Mouse (Mus musculus) layer of hippocampus, postnatal 25 days (tissue): Measurements from ENCODE around the gene Mon1a. TPM values are rescaled to one million over a fixed set of nuclear protein-coding genes. Genes with fewer than 3 reads are reported as not detected.

Source experiments
- DNase-seq, 2 experiments: peaks; one replicate each; pipeline ENCODE4 v3.0.0; 2022; ENCODE audit warnings: mixed read lengths in 2 of 2, low spot score in 1 of 2; ENCODE audit errors: extremely low spot score in 1 of 2
- total RNA-seq, 2 experiments: library from RNA; stranded (reverse); gene quantifications; 2 replicates each; pipeline ENCODE4 v1.2.3; 2021

Gene Mon1a
- total RNA-seq, 2 experiments from 2014 or later = 24.4 to 25.1 TPM

DNA sequence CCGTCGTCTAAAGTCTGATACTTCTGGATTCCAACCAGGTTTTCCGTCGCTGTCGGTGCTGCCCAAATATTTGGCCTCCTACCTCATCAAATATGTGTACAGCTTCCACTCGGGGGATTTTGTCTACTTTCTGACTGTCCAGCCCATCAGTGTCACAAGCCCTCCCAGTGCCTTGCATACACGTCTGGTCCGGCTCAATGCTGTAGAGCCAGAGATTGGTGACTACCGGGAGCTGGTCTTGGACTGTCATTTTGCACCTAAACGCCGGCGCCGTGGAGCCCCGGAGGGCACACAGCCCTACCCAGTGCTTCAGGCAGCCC is 19.8 kb downstream of the Mon1a start:
- DNase-seq = no peak

DNA sequence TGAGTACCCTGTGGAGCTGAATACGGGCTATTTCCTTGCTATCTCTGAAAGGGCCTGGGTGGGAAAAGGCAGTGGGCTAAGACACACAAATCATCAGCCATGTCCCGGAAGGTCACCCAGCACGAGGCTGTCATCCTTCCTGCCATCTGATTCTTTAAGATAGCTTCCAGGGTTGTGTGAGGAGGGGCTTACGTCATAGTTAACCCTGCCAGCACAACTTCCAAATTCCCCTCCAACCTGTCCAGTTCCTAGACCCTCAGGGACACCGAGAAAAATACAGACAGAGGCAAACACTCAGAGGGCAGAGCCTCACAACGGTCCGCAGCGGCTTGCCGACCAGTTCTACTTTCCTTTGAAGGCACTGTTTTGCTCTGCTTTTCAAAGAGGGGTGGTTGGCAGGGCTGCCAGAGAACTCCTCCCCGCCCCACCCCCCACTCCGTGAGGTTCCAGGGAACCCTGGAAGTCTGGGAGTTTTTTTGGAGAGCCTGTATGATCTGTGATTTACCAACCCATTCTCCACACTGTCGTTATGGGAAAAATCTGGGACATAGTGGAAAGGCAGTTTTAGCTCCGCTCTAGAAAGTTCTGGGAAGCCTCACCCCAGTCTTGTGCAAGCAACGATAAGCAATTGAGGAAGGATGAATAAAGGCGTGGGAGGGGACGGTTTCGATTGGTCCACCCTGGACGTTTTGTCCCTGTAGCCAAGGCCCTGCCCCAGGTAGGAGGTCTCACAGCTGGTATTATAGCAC is 20.6 kb downstream of the Mon1a start:
- no peak for DNase-seq

GRCm38 (mm10) chr9:107910025-107910769 is 22.2 kb downstream of the Mon1a start:
- DNase-seq = no peak

DNA sequence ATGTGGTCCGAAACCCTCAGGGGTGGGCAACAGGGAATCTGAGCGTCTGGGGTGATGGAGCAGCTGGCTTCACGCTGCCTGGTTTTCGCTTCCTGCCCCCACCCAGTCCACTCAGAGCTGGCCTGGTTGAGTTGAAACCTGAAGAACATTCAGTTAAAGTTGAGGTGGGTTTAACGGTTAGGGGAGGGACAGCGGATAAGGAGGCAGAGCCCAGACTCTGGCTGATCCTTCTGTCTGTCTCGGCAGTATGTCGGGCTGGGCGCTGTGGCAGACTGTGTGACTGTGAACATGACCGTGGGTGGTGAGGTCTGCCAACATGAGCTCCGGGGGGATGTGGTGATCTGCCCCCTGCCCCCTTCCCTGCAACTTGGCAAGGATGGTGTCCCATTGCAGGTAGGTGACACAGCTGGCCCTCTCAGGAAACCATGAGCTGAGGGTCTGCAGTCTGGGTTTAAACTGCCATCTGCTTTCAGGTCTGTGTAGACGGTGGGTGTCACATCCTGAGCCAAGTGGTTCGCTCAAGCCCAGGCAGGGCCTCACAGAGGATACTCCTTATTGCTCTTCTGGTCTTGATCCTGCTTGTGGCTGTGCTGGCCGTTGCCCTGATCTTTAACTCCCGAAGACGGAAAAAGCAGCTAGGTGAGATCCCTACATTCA is 26.9 kb downstream of the Mon1a start:
- DNase-seq = no peak

GRCm38 (mm10) chr9:107917895-107918608 is 30.1 kb downstream of the Mon1a start:
- DNase-seq = no peak

- no peak for DNase-seq
Measured at GRCm38 (mm10) chr9:107918884-107919283, 30.9 kb downstream of the Mon1a start.

DNA sequence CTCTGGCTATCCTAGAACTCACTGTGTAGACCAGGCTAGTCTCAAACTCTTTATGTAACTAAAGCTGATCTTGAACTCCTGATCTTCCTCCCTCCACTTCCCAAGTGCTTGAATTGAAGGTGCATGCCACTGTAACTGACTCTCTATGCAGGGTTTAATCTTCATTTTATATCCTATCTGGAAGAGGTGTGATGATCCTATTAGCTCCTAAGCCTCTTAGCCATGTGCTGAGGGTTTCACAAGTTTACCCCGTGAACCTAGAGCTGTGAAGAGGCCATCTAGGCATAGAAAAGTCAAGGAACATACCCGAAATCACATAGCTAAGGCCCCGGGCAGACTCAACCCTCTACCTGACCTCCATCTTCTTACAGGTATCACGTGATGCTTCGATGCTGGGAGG is 31.5 kb downstream of the Mon1a start:
- no peak for DNase-seq

DNA sequence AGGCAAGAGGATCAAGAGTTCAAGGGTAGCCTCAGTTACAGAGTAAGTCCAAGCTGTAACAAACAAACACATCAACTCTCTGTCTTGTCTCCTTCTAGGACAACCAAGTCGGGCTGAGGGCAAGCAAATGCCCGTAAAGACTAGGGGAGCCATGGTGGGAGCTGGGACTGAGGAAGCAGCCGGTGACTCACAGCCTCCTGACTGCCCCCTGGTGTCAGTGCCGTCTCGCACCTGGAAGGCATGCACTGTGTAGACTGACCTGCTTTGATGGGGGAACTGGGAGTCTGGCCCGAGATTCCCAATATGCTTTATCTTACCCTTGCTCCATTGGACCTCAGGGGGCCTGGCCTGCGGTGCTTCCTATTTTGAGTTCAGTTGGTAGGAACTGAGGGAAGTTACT is 35.1 kb downstream of the Mon1a start:
- DNase-seq = no peak

- DNase-seq = no peak
Measured at GRCm38 (mm10) chr9:107923956-107924355, 36.0 kb downstream of the Mon1a start.

- no peak for DNase-seq
Measured at GRCm38 (mm10) chr9:107925251-107925650, 37.3 kb downstream of the Mon1a start.

DNA sequence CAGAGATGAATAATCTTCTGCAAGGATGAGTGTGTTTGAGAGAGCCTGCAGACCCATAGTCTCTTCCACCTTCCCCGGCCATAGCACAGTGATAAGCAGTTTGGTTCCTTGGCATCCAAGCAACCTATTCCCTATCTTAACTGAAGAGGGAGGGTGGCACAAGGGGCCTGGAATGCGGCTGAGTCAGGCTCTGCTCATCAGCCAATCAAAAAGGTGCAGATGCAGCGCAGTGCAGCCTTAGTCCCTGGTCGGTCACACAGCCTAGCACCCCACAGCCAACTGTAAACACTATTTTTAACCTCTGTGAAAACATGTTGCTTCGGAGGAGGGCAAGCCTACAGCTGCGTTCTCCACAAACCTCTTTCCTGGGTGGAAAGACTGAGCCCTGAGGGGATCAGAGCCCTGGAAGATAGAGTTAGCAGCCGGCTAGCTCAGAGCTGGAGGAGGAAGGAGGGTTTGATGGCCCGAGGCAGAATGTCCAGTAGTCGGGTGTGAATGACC is 39.0 kb downstream of the Mon1a start:
- DNase-seq = no peak

DNA sequence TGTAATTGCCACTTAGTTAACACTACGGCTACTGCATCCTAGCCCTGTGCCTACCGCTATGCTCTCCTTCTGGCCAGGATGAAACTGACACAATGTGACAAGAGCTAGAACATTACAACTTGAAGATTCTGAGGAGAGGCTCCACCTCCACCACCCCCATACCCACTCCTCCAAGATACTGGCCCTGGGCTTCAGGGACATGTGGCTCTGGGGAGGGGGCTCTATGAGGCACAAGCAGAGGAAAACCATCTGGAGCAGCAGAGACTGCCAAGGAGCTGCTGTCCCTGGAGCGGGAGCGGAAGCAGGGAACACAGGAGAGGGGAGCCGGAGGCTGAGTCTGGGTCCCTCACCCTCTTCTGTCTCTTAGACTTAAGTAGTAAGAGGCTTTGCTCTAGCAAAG is 39.8 kb downstream of the Mon1a start:
- DNase-seq = no peak

DNA sequence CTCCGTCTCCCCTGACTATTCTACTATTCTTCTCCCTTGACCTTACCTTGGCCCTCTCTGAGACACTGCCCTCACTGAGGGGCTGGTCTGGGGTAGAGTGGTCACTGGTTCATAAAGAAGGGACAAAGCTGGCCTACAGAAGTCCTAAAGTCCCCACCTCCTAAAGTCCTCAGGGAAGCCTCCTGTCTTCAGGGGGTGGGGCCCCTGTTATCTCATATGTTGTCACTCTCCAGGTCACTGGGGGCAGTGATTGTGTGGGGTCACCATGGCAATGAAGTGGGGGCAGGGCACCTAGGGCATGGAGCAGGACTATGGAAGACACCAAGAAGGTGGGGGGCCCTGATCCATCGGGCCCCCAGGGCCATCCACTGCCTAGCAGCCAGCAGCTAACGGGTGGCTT is 40.2 kb downstream of the Mon1a start, which contains the start of gene Actl11:
Actl11 (plus strand) TSS at position 301 of the 400 bp plus-strand sequence.
- DNase-seq = no peak

GRCm38 (mm10) chr9:107932221-107932620 is 44.3 kb downstream of the Mon1a start:
- no peak for DNase-seq

DNA sequence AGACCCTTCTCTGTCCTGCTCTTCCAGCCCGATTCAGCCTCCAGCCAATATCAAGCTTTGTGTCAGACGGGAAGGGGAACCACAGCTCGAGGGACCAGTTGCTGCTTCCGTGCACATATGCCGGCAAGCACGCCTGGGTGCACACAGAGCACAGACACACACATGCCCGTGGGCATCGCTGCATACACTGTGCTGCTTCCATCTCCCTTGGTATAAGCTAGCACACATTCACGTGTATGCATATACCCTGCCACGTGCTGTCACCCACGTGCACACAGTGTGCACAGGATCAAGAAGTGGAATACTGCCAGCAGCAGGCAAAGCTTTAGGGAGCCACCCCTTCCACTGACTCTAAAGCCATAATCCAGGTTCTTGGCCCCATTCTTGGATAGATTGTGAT is 46.2 kb downstream of the Mon1a start:
- no peak for DNase-seq

GRCm38 (mm10) chr9:107935374-107935773 is 47.4 kb downstream of the Mon1a start, which contains the start of gene Camkv:
Gene Camkv, plus strand, starts transcription at chr9:107935674.
- no peak for DNase-seq

DNA sequence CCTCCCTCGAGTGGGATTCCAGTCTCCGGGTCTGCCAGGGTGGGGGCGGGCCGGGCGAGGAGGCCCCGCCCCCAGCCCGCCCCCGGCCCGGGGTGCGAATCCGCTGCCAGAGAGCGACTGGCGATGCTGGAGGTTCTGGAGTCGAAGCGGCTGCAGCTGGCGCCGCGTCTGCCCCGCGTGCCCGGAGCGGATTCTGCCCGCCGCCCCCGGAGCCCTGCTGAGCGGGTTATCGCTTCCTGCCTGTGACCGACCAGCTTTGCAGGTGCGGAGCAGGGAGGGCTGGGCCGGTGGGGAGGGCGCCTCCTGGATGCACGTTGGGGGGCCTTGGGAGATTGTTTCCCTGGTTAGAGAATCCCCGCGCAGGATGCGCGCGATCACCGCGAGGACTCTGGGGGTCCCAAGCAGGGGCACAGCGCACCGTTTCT is 47.9 kb downstream of the Mon1a start:
- DNase-seq = peak in 1 of 2 experiments; percentile 56

GRCm38 (mm10) chr9:107936215-107936822 is 48.4 kb downstream of the Mon1a start:
- DNase-seq = peak in 1 of 2 experiments; percentile 45

DNA sequence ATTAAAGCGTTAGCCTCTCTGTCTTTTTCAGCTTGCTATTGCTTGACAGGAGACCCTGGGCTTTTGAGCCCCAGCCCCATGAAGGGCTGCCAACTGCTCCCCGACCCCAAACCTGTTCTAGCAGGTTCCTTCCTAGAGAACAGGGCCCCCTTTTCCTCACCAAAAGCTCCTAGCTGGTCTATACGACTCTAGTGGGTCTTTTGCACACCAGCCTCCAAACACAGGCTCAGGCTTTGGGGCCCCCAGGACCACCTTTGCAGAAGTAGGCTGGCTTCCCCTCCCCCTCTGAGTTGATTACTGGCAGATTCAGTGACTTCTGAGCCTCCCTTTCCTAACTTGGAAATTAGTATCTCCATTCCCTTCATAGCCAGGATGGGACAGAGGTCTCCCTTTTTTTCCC is 48.9 kb downstream of the Mon1a start:
- DNase-seq = no peak
